8 mouse cellular contexts compared by ENCODE assay signal in the genomic region with DNA sequence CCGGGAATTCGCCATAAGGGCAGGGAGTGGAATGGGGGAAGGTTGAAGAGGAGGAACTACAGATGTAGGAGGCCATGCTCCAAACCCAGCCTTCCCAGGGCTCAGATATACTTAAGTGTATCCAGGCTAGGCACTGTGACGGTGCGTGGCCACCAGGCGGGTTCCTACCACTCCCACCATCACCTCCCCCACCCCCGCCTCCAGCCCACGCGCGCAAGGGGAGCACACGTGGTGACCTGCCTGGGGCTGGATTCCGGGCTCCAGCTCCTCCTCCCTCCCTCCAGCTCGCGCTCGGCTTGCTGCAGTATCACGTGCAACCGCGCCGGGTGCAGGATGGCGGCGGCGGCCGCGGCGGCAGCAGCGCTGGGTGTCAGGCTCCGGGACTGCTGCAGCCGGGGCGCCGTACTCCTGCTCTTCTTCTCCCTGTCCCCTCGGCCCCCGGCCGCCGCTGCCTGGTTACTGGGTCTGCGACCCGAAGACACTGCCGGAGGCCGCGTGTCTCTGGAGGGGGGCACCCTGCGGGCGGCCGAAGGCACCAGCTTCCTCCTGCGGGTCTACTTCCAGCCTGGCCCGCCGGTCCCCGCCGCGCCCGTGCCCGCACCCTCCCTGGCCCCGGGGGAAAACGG. TPM values are rescaled to one million over a fixed set of nuclear protein-coding genes. Genes with fewer than 3 reads are reported as not detected.
DNase-seq lines count a peak whose midpoint lies in the region; ATAC-seq lines count a peak whose summit lies in the region.

A gene (plus strand): TSS at position 325 of the 626 bp plus-strand sequence.

- peaks cover 2% of the 10 kb centered on the region; the same call in 1 of the 2 replicates for H3K4me1 ChIP-seq in embryonic facial prominence, embryonic 11.5 days (ENCODE audit: control insufficient read depth, insufficient read depth, low read length)
- peaks cover 18% of the 10 kb centered on the region for H3K4me1 ChIP-seq in heart, embryonic 15.5 days (replicated peaks)
- peaks cover 11% of the 10 kb centered on the region for H3K4me1 ChIP-seq in liver, embryonic 13.5 days (replicated peaks)

- peak within 1 kb of the TSS; percentile 68 for H3K4me3 ChIP-seq in embryonic facial prominence, embryonic 11.5 days (ENCODE audit: low read depth, low read length)
- peak within 1 kb of the TSS; percentile 68 for H3K4me3 ChIP-seq in heart, embryonic 15.5 days
- H3K4me3 ChIP-seq in liver, embryonic 13.5 days (replicated peaks) = peak within 1 kb of the TSS; percentile 55

- peak within 1 kb of the TSS; percentile 58 for H3K9ac ChIP-seq in embryonic facial prominence, embryonic 11.5 days (replicated peaks; ENCODE audit: low read length)
- peak within 1 kb of the TSS; percentile 50 for H3K9ac ChIP-seq in heart, embryonic 15.5 days
- no peak within 1 kb of the TSS for H3K9ac ChIP-seq in liver, embryonic 13.5 days

- peak within 1 kb of the TSS; percentile 100 for H3K4me2 ChIP-seq in embryonic facial prominence, embryonic 11.5 days (ENCODE audit: low read depth, low read length)
- peak within 1 kb of the TSS; percentile 100 for H3K4me2 ChIP-seq in heart, embryonic 15.5 days
- peak within 1 kb of the TSS; percentile 71 for H3K4me2 ChIP-seq in liver, embryonic 13.5 days

- under 1% methylated on average over 45 of the region's 51 CpGs for WGBS in embryonic facial prominence, embryonic 11.5 days
- whole genome bisulfite sequencing in heart, embryonic 15.5 days = under 1% methylated on average over 39 of the region's 51 CpGs
- WGBS in liver, embryonic 13.5 days (ENCODE audit: insufficient replicate concordance) = 1% methylated on average over 46 of the region's 51 CpGs

- ATAC-seq in embryonic facial prominence, embryonic 11.5 days (replicated peaks; ENCODE audit: insufficient number of reproducible peaks, low FRiP score, low TSS enrichment, low read depth) = peak; percentile 78
- peak; percentile 66 for ATAC-seq in heart, embryonic 15.5 days (replicated peaks; ENCODE audit: insufficient number of reproducible peaks, insufficient read depth, low FRiP score, low read depth)
- peak; percentile 31; the same call in 1 of the 2 replicates for ATAC-seq in liver, embryonic 13.5 days (ENCODE audit: low read depth)

- peaks cover 31% of the 10 kb centered on the region for H3K27me3 ChIP-seq in embryonic facial prominence, embryonic 11.5 days (ENCODE audit: control insufficient read depth, insufficient read depth, low read length)
- H3K27me3 ChIP-seq in heart, embryonic 15.5 days = peaks cover 63% of the 10 kb centered on the region
- peaks cover 75% of the 10 kb centered on the region for H3K27me3 ChIP-seq in liver, embryonic 13.5 days

- H3K36me3 ChIP-seq in embryonic facial prominence, embryonic 11.5 days (replicated peaks; ENCODE audit: control insufficient read depth, insufficient read depth, low read depth, low read length) = no peaks in the 10 kb centered on the region
- H3K36me3 ChIP-seq in heart, embryonic 15.5 days = no peaks in the 10 kb centered on the region
- H3K36me3 ChIP-seq in liver, embryonic 13.5 days = no peaks in the 10 kb centered on the region

- no peak within 1 kb of the TSS for H3K27ac ChIP-seq in embryonic facial prominence, embryonic 11.5 days (replicated peaks; ENCODE audit: low read depth, low read length)
- no peak within 1 kb of the TSS for H3K27ac ChIP-seq in heart, embryonic 15.5 days
- no peak within 1 kb of the TSS for H3K27ac ChIP-seq in liver, embryonic 13.5 days

- DNase-seq in urinary bladder, adult 18-20 months (ENCODE audit: low spot score in 2 of 2) = peak; percentile 9 to 45
- DNase-seq in urinary bladder, postnatal 10 days (ENCODE audit: low spot score) = no peak
- peak; percentile 78 for DNase-seq in embryonic facial prominence, embryonic 11.5 days (ENCODE audit: low spot score)
- DNase-seq in kidney, postnatal 25 days = peak; percentile 71 to 89
- no peak for DNase-seq in liver, embryonic 13.5 days
- DNase-seq in retina, adult 2 months (ENCODE audit: low read depth, low spot score) = peak; percentile 28
- peak; percentile 14 to 22 for DNase-seq in urinary bladder, postnatal 36 days (ENCODE audit: low spot score in 2 of 2)

- H3K9me3 ChIP-seq in embryonic facial prominence, embryonic 11.5 days (replicated peaks; ENCODE audit: control insufficient read depth, low read length) = peaks cover 3% of the 10 kb centered on the region
- no peaks in the 10 kb centered on the region for H3K9me3 ChIP-seq in heart, embryonic 15.5 days (replicated peaks)
- H3K9me3 ChIP-seq in liver, embryonic 13.5 days (replicated peaks) = no peaks in the 10 kb centered on the region

RNA-seq across cellular contexts. Expression of the gene that starts here (rescaled TPM):
- 0.48 and 0.54 TPM in 2 replicates for polyA plus RNA-seq in embryonic facial prominence, embryonic 11.5 days (2014; fragmentation: Nextera tagmentation; extraction: Ambion mirVana)
- polyA plus RNA-seq in heart, embryonic 15.5 days (2015; fragmentation: Nextera tagmentation; extraction: Ambion mirVana) = 0.04 and 0.05 TPM in 2 replicates
- 0.07 and 0.37 TPM in 2 replicates for polyA plus RNA-seq in liver, embryonic 13.5 days (2015; fragmentation: Nextera tagmentation; extraction: Ambion mirVana)

Comparison
In these comparisons a context has a peak if more than half of its experiments do, and no peak if none do; other contexts are left out.
1. DNase-seq: peak in urinary bladder, adult 18-20 months (2 of 2), kidney, postnatal 25 days (2 of 2), retina, adult 2 months (single experiment) and urinary bladder, postnatal 36 days (2 of 2); none in urinary bladder, postnatal 10 days (single experiment) and liver, embryonic 13.5 days (single experiment).
2. Peak in DNase-seq, ATAC-seq, H3K4me3 ChIP-seq, H3K9ac ChIP-seq and H3K4me2 ChIP-seq in embryonic facial prominence, embryonic 11.5 days; RNA of the gene not detected or under 1 TPM.
3. Peak in ATAC-seq, H3K4me3 ChIP-seq, H3K9ac ChIP-seq and H3K4me2 ChIP-seq in heart, embryonic 15.5 days; RNA of the gene not detected or under 1 TPM.
4. Peak in ATAC-seq, H3K4me3 ChIP-seq and H3K4me2 ChIP-seq in liver, embryonic 13.5 days; RNA of the gene not detected or under 1 TPM.
5. Peak in every context shown above with its lines, with median percentiles within 50 percentile points of each other: ATAC-seq, H3K4me2 ChIP-seq and H3K4me3 ChIP-seq.